Mouse (Mus musculus): ENCODE data around the gene Ankrd33b. TPM values are rescaled to one million over a fixed set of nuclear protein-coding genes. Genes with fewer than 3 reads are reported as not detected.

Ankrd33b gene
- total RNA-seq (2021) = 10 to 100 TPM; 22.6 to 23.2 TPM

DNA sequence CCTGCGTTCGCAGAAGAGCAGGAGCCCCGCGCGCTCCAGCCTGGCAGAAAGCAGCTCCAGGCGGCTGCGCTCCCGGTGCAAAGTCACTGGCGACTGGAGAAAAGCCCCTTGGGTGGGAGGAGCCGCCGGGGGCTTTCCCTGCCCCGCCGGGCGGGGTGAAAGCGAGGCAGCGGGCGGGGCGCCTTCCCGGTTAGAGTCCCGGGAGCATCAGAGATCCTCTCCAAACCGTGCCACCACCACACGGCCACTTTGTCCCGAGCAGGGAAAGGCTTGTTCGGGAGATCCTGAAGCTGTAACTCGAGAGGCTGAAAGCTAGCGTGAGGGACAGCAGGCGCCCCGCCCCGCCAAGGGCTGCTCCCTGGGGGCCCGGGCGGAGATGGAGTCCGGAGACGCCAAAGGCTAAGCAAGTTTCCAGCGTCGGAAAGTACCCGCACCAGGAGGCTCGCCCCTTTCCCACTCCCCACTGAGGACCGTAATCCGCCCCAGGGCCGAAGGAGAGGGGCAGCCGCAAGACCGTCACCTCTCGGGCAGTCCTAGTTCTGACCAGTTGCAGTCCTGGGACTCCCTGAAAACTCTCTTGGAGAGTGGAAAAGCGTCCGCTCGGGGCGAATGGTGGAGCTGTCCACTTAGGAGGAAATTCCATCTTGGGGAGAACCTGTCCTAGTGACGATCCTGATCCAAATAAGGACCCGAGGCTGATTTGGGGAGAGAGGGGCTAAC is at the start of gene Ankrd33b:
Gene Ankrd33b, minus strand, starts transcription at position 246 of the 720 bp plus-strand sequence.
- intact Hi-C loops (cut with DNase I) = loop anchor here (2.0 kb wide), 1 partner anchor 81 kb away; no protein-coding TSS in a partner anchor
- peak; percentile 60 for DNase-seq (ENCODE audit: low spot score)

DNA sequence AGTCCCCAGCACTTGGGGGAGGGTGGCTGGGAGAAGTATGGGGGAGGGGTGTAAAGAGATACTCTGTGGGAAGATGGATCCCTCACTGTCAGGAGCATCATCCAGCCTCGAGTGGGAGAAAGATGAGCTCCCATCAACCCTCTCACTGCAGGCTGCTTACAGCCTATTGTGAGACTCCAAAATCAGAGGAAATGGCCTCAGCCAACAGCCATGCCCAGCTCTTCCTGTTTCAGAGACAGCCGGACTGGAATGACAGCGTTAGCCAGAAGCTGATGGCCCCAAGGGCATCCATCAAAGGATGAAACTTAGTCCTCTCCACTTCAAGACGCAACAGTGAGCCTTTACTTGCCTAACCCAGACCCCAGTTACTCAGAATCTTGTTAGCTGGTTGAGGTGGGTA is 47.7 kb upstream of the Ankrd33b start:
- no peak for DNase-seq (ENCODE audit: low spot score)
- intact Hi-C loops (cut with DNase I) = no loop called here

DNA sequence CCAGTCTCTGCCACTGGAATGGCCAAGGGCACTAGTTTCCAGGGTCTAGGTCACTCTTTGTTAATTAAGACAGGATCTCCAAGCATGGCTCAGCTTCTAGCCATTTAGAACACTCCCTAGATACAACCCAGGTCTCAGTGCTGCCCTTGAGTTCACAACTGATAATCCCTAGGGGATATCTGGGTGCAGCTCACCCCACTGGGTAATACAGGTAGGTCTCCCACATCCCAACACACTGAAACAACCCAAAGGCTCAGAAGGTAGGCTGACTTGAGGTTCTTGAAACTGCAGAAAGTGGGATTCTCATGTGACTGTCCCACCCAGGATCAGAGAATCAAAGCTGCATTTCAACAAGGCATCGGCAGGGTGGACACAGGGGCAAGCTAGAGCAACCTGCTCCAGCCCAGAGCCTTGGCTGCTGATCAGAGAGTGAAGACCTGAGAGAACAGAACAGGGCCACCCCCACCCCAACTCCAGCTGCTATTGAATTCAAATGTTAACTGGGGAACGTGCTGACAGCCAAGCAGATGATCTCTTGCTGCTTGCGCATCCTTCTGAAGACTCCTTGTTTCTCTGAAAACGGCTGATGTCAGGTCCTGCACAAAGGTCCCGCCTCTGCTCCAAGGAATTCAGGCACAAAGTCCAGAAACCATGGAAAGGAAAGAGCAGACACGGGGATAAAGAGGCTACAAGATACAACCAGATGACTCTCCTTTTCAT is 46.8 kb upstream of the Ankrd33b start:
- no peak for DNase-seq (ENCODE audit: low spot score)
- intact Hi-C loops (cut with DNase I) = no loop called here

DNA sequence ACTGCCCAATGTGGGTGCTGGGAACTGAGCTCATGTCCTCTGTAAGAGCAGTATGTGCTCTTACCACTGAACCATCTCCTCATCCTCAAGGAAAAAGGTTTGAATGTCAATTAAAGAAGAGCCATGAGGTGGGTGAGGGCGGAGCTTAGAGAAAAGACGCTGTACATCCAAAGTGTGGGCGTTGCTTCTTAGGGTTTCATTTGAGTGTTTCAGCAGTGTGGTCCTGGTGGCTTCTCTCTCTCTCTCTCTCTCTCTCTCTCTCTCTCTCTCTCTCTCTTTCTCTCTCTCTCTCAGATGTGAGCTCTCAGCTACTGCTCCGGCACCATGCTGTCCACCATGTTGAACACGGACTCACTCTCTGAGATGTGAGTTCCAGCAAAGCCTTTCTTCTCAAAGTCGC is 46.1 kb upstream of the Ankrd33b start:
- no peak for DNase-seq (ENCODE audit: low spot score)
- intact Hi-C loops (cut with DNase I) = no loop called here

DNA sequence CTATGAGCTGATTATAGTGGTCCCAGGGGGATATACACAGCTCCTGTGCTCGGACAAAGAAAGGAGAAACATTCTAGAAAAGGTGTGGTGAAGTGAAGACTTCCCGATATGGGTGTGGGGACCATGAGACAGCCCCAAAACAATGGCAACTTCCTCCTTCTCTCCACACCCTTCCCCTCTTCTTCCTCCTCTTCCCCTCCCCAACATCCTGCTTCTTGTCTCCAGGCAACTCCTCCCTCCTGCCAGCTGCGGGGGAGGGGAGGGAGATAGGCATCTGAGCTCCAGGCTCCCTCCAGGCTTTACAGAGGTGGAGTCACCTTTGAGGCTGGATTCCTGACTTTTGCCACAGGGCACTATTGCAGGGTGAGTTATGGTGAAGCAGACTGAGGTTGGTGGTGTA is 45.4 kb upstream of the Ankrd33b start:
- peak; percentile 39 for DNase-seq (ENCODE audit: low spot score)
- intact Hi-C loops (cut with DNase I) = no loop called here

DNA sequence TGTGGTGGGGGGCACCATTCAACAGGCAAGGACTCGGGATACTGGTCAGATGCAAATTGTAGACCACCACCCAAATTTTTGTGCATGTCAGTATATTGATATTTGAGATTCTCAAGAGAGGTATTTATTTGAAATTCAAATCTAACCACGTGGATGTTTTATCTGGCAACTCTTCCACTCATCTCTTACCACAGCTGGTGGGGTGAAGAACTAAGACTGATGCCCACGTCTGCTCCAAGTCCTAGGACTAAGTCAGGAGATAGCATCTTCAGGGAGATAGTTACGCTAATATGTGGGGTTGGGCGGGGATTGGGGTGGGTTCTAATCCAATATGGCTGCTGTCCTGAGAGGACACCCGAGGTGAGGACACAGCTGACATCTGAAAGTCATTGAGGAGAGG is 44.9 kb upstream of the Ankrd33b start:
- DNase-seq (ENCODE audit: low spot score) = no peak
- intact Hi-C loops (cut with DNase I) = no loop called here

DNA sequence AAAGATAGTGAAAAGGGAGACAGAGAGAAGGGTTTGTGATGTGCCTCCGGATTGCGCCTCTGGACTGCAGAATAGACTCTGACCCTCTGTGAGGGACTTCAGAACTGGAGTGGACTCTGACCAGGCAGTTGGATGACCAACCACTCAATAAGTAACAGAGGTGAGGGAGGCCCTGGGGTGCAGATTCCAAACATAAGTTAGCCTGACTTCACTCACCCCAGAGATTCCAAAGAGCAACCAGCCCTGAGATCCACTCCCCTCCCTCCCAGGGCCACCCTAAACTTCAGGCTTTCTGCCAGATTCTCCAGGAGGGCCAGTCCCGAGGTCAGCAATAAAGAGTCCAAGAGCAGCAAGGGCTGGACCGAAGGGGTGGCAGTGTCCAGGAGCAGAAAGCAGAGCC is 40.0 kb upstream of the Ankrd33b start:
- intact Hi-C loops (cut with DNase I) = no loop called here
- no peak for DNase-seq (ENCODE audit: low spot score)

DNA sequence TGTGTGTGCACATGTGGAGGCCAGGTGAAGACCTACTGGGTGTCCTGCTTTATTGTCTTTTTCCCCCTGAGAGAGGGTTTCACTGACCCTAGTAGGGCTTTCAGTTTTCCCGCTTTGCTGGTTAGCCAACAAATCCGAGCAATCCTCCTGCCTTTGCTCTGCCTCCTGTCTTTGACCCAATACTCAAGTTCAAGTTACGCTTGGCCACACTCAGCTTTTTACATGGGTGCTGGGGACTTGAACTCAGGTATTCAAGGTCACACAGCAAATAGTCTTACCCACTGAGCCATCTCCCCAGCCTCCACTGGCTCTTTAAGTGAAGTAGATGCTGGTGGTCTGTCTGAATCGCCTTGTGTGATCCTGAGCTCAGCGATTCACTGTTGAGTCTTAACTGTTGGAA is 39.4 kb upstream of the Ankrd33b start:
- no peak for DNase-seq (ENCODE audit: low spot score)
- intact Hi-C loops (cut with DNase I) = no loop called here

DNA sequence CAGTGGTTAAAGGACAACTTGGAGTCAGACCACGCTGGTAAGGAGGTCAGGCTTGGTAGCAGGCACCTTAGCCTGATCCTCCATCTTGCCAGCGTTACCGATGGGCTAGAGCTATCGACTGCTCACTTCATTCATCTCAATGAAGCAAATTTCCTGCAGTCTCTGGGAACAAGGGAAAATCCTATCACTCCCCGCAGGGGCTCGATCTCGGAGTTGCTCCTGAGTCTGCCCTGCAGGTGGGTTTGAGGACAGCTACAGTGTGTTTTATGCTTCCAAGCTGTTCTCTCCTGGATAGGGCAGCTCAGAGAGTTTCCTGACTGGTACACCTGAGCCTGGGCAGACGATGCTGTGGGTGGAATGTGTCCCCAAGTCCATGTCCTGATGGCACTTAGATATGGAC is 36.8 kb upstream of the Ankrd33b start:
- no peak for DNase-seq (ENCODE audit: low spot score)
- intact Hi-C loops (cut with DNase I) = no loop called here

DNA sequence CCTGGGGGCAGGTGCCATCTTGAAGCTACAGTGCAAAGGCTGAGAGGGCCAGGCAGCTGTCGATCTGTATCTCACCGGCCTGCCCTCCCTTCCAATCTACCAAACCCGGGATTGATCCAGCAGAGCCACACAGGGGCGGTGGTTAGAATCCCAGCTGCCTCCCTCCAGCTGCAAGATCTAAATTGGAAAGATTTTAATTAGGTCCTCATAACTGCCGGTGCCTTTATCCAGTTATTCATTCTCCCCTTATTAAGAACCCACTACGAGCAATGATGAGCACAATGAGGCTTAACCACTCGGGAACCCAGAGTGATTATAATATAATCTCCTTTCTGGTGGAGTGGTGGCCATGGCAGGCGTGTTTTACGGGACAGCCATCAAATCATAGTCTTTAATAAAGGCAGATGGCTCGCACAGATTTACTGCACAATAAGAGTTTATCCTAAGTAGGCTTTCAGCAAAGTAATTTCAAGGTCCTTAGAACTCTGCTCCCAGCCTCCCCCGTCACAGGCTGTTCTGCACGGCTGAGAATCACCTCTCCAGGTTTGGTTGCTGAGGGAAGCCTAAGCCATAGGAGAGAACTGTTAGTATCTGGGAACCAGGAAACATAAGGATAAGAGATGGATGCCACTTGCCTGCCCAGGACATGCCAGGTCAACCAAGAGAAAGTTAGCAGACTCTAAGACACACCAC is 34.8 kb upstream of the Ankrd33b start:
- DNase-seq (ENCODE audit: low spot score) = no peak
- intact Hi-C loops (cut with DNase I) = no loop called here

DNA sequence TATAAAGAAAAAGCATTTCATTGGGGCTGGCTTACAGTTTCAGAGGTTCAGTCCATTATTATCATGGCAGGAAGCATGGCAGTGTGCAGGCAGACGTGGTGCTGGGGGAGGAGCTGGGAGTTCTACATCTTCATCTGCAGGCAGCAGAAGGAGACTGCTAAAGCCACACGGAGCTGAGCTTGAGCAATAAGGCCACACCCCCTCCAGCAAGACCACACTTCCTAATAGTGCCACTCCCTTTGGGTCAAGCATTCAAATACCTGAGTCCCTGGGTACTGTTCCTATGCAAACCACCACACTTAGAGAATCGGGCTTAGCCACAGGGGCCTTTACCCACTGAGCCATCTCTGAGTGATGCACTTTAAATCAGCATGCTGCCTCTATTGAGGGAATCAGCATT is 33.4 kb upstream of the Ankrd33b start:
- DNase-seq (ENCODE audit: low spot score) = no peak
- intact Hi-C loops (cut with DNase I) = no loop called here

DNA sequence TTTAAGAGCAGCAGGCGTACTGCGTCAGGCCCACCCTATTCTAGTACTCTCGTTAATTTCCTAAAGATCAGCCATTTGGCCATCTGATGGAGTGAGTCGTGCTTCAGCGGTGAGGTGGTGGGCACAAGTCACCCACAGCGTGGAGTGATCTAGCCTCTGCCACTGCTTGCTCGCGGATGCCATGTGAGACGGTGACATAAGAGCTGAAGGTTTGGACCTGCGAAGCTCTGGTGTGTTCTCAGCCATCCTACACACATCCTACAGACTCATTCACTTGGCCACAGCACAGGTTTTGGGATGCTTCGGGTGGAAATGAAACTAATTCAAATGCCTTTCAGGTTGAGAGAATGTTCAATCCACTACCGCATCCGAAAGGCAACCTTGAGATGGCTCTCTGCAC is 31.2 kb upstream of the Ankrd33b start:
- intact Hi-C loops (cut with DNase I) = no loop called here
- DNase-seq (ENCODE audit: low spot score) = no peak

DNA sequence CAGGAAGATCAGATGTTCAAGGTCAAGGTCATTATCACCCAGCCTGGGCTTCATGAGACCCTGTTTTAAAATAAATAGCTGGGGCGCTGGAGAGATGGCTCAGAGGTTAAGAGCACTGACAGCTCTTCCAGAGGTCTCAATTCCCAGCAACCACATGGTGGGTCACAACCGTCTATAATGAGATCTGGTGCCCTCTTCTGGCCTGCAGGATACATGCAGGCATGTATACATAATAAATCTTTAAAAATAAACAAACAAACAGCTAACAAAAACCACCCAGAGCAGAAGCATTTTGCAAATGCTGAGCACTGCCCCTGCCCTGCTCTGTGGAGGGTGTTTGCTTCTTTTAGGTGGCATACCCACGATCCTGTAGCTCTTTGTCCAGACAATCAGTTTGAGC is 29.9 kb upstream of the Ankrd33b start:
- intact Hi-C loops (cut with DNase I) = no loop called here
- no peak for DNase-seq (ENCODE audit: low spot score)

DNA sequence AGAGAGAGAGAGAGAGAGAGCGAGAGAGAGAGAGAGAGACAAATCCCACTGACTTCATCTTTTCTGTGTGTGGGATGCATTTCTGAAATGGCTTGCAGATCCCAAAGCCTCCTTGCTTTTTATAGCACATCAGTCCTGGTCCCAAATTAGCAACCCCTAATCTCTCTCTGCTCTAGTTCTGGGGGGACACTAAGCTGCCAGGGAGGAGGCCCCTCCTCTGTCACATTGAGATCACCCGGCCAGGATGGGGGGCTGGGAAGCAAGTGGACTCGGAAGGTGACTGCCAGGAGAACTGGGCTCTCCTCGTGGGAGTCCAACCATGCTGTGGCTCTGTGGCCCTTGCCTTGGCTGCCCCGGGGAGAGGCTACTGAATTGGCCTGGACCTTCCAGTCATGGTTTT is 29.2 kb upstream of the Ankrd33b start:
- intact Hi-C loops (cut with DNase I) = no loop called here
- DNase-seq (ENCODE audit: low spot score) = peak; percentile 29

DNA sequence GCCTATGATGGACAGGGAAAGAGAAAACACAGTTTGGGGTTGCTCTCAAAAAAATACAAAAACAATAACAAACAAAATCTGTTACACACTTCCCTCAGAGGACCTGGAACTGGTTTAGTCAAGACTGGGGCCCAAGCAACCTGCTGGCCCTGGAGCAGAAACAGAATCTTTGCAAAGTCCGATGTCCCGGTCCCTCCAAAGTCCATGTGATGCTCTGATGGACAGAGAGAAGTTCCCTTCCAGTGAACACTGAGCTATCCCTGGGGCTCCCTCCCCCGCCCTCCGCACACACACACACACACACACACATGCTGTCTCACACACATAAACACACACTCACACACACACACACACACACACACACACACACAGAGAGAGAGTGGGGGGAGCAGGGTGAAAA is 28.5 kb upstream of the Ankrd33b start:
- DNase-seq (ENCODE audit: low spot score) = no peak
- intact Hi-C loops (cut with DNase I) = no loop called here

DNA sequence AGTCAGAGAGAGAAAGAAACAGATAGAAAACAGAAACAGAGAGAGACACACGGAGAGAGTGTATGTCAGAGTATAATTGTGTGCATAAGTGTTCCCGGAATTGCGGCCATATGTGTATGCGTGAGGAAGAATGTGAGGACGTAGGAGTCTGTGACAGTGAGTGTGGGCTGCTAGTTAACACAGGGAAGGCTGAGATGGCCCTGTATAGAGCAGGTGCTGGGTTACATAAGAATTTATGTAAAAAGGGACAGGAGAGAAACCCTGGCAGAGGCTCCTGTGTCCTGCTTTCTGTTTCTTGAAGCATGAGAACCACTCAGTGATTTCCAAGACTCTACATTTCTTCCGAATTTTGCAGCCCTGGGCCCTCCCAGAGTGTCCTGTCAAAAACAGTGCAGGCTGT is 25.9 kb upstream of the Ankrd33b start:
- no peak for DNase-seq (ENCODE audit: low spot score)
- intact Hi-C loops (cut with DNase I) = no loop called here

DNA sequence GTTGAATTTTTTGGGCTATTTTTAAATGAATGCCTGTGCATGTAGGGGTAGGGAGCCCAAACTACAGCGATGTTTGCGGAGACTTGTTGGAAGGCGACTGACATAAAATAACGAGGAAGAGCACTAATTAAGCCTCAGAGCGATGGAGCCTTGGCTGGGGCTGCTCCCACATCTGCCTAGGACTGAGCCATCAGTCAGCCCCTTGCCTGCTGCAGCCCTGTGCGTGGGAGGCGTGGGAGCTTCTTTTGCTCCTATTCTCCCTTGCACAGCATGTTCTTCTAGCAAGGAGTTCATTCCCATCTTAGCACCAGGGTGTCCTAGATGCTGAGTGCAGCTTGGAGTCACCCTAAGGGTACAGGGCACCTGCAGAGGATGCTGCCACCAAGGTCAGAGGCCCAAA is 25.2 kb upstream of the Ankrd33b start:
- intact Hi-C loops (cut with DNase I) = no loop called here
- no peak for DNase-seq (ENCODE audit: low spot score)

DNA sequence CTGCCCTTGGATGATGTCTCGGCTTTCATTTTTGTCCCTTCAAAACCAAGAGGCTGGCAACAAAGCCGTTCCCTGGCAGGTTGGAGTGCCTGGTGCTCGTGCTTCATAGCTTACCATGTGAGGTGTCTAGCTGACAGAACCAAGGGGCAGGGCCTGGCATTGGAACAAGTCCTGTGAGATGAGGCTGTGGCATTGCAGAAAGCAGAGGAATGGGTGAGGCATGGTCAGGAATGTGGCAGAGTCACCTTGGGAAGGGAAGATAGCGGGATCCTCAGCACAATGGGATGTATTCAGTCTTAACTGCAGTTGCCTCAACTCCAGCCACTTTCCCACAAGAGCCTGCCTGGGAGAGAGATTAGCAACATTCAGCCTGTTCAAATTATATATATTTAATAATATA is 24.6 kb upstream of the Ankrd33b start:
- DNase-seq (ENCODE audit: low spot score) = no peak
- intact Hi-C loops (cut with DNase I) = no loop called here

DNA sequence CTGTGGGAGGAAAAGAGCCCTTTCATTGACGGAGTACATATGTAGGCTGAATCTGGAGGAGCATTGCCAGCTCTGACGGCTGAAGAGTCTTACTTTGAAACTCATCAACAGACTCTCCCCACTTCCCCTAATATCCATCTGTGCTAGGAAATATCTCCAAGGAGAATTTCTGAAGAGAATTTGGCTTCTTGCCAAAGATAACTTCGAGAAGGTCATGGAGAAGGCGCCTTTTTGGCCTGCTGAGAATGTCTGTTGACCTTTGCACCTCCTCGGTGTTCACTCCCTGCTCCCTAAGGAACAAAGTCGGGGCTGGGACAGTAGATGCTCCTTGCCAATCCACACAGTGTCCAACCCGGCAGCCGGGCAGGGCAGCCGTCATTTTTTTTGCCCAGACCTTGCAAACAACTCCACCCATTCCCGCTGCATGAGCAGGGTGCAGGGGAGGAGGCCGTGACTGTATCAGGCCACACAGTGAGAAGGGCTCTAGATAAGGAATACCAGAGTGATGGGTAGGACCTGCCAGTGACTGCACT is 14.5 kb upstream of the Ankrd33b start:
- intact Hi-C loops (cut with DNase I) = no loop called here
- DNase-seq (ENCODE audit: low spot score) = peak; percentile 35

DNA sequence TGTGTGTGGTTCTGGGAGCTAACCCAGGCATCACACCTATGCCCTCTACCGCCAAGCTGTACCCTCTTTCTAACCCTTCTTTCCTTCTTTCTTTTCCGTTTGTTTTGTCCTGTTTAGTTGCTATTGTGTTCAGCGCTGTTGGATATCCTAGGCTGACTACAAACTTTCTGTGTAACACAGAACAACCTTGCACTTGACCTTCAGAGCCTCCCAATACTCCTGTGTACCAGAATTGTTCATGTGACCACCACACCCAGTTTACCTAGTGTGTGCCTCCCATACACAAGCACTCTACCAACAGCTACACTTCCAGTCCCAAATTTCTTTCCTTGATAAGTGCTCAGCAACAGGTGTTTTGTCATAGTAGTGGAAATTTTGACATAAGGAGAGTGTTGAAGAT is 11.9 kb upstream of the Ankrd33b start:
- intact Hi-C loops (cut with DNase I) = no loop called here
- DNase-seq (ENCODE audit: low spot score) = no peak

DNA sequence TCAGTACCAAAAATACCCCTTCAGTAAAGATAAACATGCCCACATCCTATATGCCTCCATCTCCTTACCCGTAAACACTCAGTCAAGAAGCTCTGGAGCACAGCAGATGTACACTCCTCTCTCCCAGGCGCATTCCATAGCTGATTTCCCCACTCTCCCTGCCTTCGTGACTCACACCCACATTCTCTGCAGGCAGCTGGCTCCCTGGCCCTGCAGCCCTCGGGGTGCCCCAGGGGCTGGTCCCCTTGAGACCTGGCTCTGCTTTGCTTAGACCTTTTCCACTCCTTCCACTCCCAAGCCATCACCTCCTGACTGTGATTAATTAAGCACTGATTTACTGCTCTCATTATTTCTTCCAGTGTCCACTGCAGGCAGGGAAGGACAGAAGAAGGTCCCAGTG is 7.7 kb upstream of the Ankrd33b start:
- no peak for DNase-seq (ENCODE audit: low spot score)
- intact Hi-C loops (cut with DNase I) = no loop called here

All from heart, postnatal 25 days (tissue).